Mouse (Mus musculus) neural tube, embryonic 11.5 days (tissue): ENCODE measurements at regions not wholly inside any gene's neighbourhood (a gene's known extent, or its start where the extent isn't known, plus 50 kb on each side); places are given as distances from the start of the nearest gene placed in this dataset.

Experiments used
- ATAC-seq: fragments of 200-750 bp; cut with Nextera tagmentation; 2 replicates; pipeline ENCODE4 v1.8.0; 2017; ENCODE audit warnings: moderate number of reproducible peaks, mild to moderate bottlenecking, moderate TSS enrichment, moderate library complexity; ENCODE audit not compliant: insufficient read depth, low FRiP score, low TSS enrichment
- DNase-seq: peaks from one replicate; pipeline ENCODE4 v3.0.0-alpha.2; 2015; ENCODE audit warnings: low spot score
- H3K27ac ChIP-seq: fragments of 300-500 bp; sonication (generic); 2 replicates; pipeline ENCODE4 v1.5.1; 2014; ENCODE audit warnings: low read depth, mild to moderate bottlenecking, low read length
- H3K27me3 ChIP-seq: fragments of 300-500 bp; sonication (generic); 2 replicates; pipeline ENCODE4 v1.6.1; 2014; ENCODE audit warnings: mild to moderate bottlenecking, low read length, mixed read lengths; ENCODE audit not compliant: control insufficient read depth, insufficient read depth
- H3K36me3 ChIP-seq: fragments of 300-500 bp; sonication (generic); 2 replicates; pipeline ENCODE4 v1.6.1; 2014; ENCODE audit warnings: mild to moderate bottlenecking, low read length, moderate library complexity, mixed read lengths; ENCODE audit not compliant: control insufficient read depth, insufficient read depth
- H3K4me1 ChIP-seq: fragments of 300-500 bp; sonication (generic); 2 replicates; pipeline ENCODE4 v1.6.1; 2014; ENCODE audit warnings: low read length, mixed read lengths; ENCODE audit not compliant: control insufficient read depth, insufficient read depth
- H3K4me2 ChIP-seq: fragments of 300-500 bp; sonication (generic); 2 replicates; pipeline ENCODE4 v1.6.1; 2014; ENCODE audit warnings: low read depth, mild to moderate bottlenecking, moderate library complexity
- H3K4me3 ChIP-seq: fragments of 300-500 bp; sonication (generic); 2 replicates; pipeline ENCODE4 v1.5.1; 2014; ENCODE audit warnings: low read depth, low read length
- H3K9ac ChIP-seq: fragments of 300-500 bp; sonication (generic); 2 replicates; pipeline ENCODE4 v1.6.1; 2014; ENCODE audit warnings: mild to moderate bottlenecking, low read length
- H3K9me3 ChIP-seq: fragments of 300-500 bp; sonication (generic); 2 replicates; pipeline ENCODE4 v1.6.1; 2016; ENCODE audit warnings: low read length; ENCODE audit not compliant: control insufficient read depth
- WGBS: fragments of 180-500 bp; shearing (Covaris S2); extraction: QIAGEN DNeasy Blood & Tissue Kit; methylation state at CpG from one replicate; pipeline ENCODE4 v1.1.7; 2014; 5-methylcytosine and 5-hydroxymethylcytosine counted together

GRCm38 (mm10) chr9:92661938-92662337 lies 119.9 kb downstream of the Plod2 start:
- Histone ChIP-seq H3K27ac (no peak overlapping the region), H3K9ac (no peak overlapping the region), H3K4me3 (no peak overlapping the region), H3K36me3 (no peaks in the 10 kb centered on the region), H3K4me2 (no peak overlapping the region), H3K9me3 (no peaks in the 10 kb centered on the region), H3K4me1 (no peaks in the 10 kb centered on the region), H3K27me3 (no peaks in the 10 kb centered on the region)
- WGBS = 86% methylated on average over 2 of the region's 2 CpGs
- DNase-seq = no peak
- no peak for ATAC-seq

- 90% methylated on average over 1 of the region's 1 CpGs for WGBS
Observed at GRCm38 (mm10) chr9:92667361-92667881, 125.4 kb downstream of the Plod2 start.

GRCm38 (mm10) chr9:92671966-92672365 lies 129.9 kb downstream of the Plod2 start:
- WGBS = 82% methylated on average over 3 of the region's 3 CpGs
- ATAC-seq = no peak
- H3K27ac ChIP-seq = no peak overlapping the region
- no peaks in the 10 kb centered on the region for H3K27me3 ChIP-seq
- no peaks in the 10 kb centered on the region for H3K9me3 ChIP-seq
- no peak overlapping the region for H3K9ac ChIP-seq
- H3K4me1 ChIP-seq = no peaks in the 10 kb centered on the region
- no peak overlapping the region for H3K4me3 ChIP-seq
- no peak for DNase-seq
- H3K4me2 ChIP-seq = no peak overlapping the region
- no peaks in the 10 kb centered on the region for H3K36me3 ChIP-seq

More at GRCm38 (mm10) chr9:92667361-92667881, 125.4 kb downstream of the Plod2 start:
- DNase-seq = no peak
- ATAC-seq = no peak
- H3K4me2 ChIP-seq = no peak overlapping the region
- no peaks in the 10 kb centered on the region for H3K27me3 ChIP-seq
- no peaks in the 10 kb centered on the region for H3K36me3 ChIP-seq
- H3K9ac ChIP-seq = no peak overlapping the region
- no peaks in the 10 kb centered on the region for H3K4me1 ChIP-seq
- no peaks in the 10 kb centered on the region for H3K9me3 ChIP-seq
- no peak overlapping the region for H3K27ac ChIP-seq
- H3K4me3 ChIP-seq = no peak overlapping the region

DNA sequence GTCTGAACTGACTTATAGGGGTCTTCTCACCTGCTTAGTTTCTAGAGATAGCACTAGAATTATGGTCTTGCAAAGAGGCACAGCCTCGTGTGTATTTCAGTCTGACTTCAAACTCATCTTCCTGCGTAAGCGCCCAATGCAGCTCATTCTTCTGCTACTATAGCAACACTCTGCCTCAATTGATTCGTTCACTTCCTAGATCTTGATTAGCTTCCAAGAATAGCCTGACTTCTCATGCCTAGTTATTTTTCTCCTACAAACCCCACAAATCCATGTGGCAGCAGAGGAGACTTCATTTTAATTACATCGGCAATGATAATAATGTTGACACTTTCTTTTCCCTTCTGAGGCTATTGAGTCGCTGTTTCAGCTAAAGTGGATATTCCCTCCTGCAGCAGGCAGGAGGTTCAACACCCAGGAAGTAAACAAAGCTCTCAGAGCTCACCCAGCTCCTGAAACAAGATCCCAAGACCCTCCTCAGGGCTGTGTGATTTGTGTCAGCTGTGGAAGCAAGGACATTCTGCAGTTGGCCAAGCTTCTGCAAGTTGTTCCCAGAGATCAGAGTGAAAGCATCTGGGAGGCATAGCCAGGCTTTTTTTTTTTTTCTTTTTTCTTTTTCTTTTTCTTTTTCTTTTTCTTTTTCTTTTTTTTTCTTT lies 152.5 kb downstream of the Plod2 start:
- no peaks in the 10 kb centered on the region for H3K9me3 ChIP-seq
- no peak overlapping the region for H3K4me2 ChIP-seq
- H3K4me1 ChIP-seq = no peaks in the 10 kb centered on the region
- H3K9ac ChIP-seq = no peak overlapping the region
- no peaks in the 10 kb centered on the region for H3K36me3 ChIP-seq
- no peaks in the 10 kb centered on the region for H3K27me3 ChIP-seq
- ATAC-seq (no peak), DNase-seq (no peak)
- WGBS = 82% methylated on average over 6 of the region's 6 CpGs
- H3K4me3 ChIP-seq = no peak overlapping the region
- H3K27ac ChIP-seq = no peak overlapping the region

- Histone ChIP-seq H3K4me2 (no peak overlapping the region), H3K4me1 (no peaks in the 10 kb centered on the region), H3K4me3 (no peak overlapping the region), H3K9ac (no peak overlapping the region), H3K27ac (no peak overlapping the region), H3K36me3 (no peaks in the 10 kb centered on the region), H3K9me3 (no peaks in the 10 kb centered on the region), H3K27me3 (no peaks in the 10 kb centered on the region)
- WGBS = 78% methylated on average over 3 of the region's 3 CpGs
- DNase-seq (no peak), ATAC-seq (no peak)
Observed at GRCm38 (mm10) chr9:92697971-92698370, 155.9 kb downstream of the Plod2 start.

- Histone ChIP-seq H3K4me1 (no peaks in the 10 kb centered on the region), H3K4me2 (no peak overlapping the region), H3K27me3 (no peaks in the 10 kb centered on the region), H3K36me3 (no peaks in the 10 kb centered on the region), H3K4me3 (no peak overlapping the region), H3K9me3 (no peaks in the 10 kb centered on the region), H3K9ac (no peak overlapping the region), H3K27ac (no peak overlapping the region)
- ATAC-seq (no peak), DNase-seq (no peak)
- WGBS = 84% methylated on average over 2 of the region's 2 CpGs
Observed at GRCm38 (mm10) chr9:92704752-92705151, 162.7 kb downstream of the Plod2 start.

- DNase-seq = no peak
- Histone ChIP-seq H3K9me3 (no peaks in the 10 kb centered on the region), H3K27ac (no peak overlapping the region), H3K4me1 (no peaks in the 10 kb centered on the region), H3K4me2 (no peak overlapping the region), H3K27me3 (no peaks in the 10 kb centered on the region), H3K36me3 (no peaks in the 10 kb centered on the region), H3K9ac (no peak overlapping the region), H3K4me3 (no peak overlapping the region)
- ATAC-seq = no peak
- WGBS = 51% methylated on average over 6 of the region's 6 CpGs
Observed at GRCm38 (mm10) chr9:92707011-92707410, 165.0 kb downstream of the Plod2 start.

- Histone ChIP-seq H3K4me1 (0 out of 2 replicates have a peak, but pooled peaks cover 2% of the 10 kb centered on the region), H3K9ac (no peak overlapping the region), H3K4me3 (no peak overlapping the region), H3K27ac (no peak overlapping the region), H3K27me3 (no peaks in the 10 kb centered on the region), H3K9me3 (no peaks in the 10 kb centered on the region), H3K36me3 (no peaks in the 10 kb centered on the region), H3K4me2 (no peak overlapping the region)
- WGBS = 41% methylated on average over 6 of the region's 6 CpGs
- DNase-seq = peak; percentile 43
- ATAC-seq = peak; percentile 90
Observed at GRCm38 (mm10) chr9:92717176-92717575, 175.2 kb downstream of the Plod2 start.

DNA sequence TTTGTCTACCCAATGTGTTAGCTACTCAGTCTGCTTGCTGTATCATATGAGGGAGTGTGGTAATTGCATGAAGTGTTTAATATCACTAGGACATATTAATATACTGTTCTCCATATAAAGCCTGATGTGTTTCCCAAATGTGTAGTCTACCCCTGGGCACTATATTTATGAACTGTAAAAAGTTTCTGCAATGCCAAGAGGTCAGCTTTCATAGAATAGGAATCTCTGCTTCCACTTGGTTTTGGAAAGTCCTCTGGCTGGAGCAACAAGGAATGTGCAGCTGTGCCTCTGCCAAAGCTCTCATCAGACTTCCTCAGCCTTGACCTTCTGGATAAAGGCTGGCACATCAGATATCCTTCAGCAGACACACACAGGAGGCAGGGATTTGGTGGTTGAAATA lies 176.3 kb downstream of the Plod2 start:
- Histone ChIP-seq H3K4me1 (0 out of 2 replicates have a peak, but pooled peaks cover 2% of the 10 kb centered on the region), H3K9ac (no peak overlapping the region), H3K27ac (no peak overlapping the region), H3K4me3 (no peak overlapping the region), H3K36me3 (no peaks in the 10 kb centered on the region), H3K9me3 (no peaks in the 10 kb centered on the region), H3K27me3 (no peaks in the 10 kb centered on the region), H3K4me2 (no peak overlapping the region)
- DNase-seq = no peak
- no peak for ATAC-seq
